Mouse (Mus musculus) heart, embryonic 15.5 days (tissue): ENCODE measurements around the gene Rnf146. TPM values are rescaled to one million over a fixed set of nuclear protein-coding genes. Genes with fewer than 3 reads are reported as not detected.

Source experiments
- ATAC-seq: fragments of 200-750 bp; cut with Nextera tagmentation; replicated peaks from 2 replicates; pipeline ENCODE4 v1.8.0; 2017; ENCODE audit warnings: low read depth, moderate TSS enrichment; ENCODE audit not compliant: insufficient number of reproducible peaks, insufficient read depth, low FRiP score
- H3K27ac ChIP-seq: fragments of 300-500 bp; sonication (generic); 2 replicates; pipeline ENCODE4 v1.5.1; 2015; ENCODE audit warnings: mild to moderate bottlenecking, inconsistent platforms
- H3K27me3 ChIP-seq: fragments of 300-500 bp; sonication (generic); 2 replicates; pipeline ENCODE4 v1.6.1; 2015; ENCODE audit warnings: inconsistent platforms
- H3K36me3 ChIP-seq: fragments of 300-500 bp; sonication (generic); 2 replicates; pipeline ENCODE4 v1.6.1; 2015; ENCODE audit warnings: mild to moderate bottlenecking, inconsistent platforms
- H3K4me1 ChIP-seq: fragments of 300-500 bp; sonication (generic); replicated peaks from 2 replicates; pipeline ENCODE4 v1.6.1; 2015; ENCODE audit warnings: inconsistent platforms
- H3K4me2 ChIP-seq: fragments of 300-500 bp; sonication (generic); 2 replicates; pipeline ENCODE4 v1.6.1; 2015; ENCODE audit warnings: inconsistent platforms, mild to moderate bottlenecking, moderate library complexity
- H3K4me3 ChIP-seq: fragments of 300-500 bp; sonication (generic); 2 replicates; pipeline ENCODE4 v1.5.1; 2015; ENCODE audit warnings: mild to moderate bottlenecking, inconsistent platforms
- H3K9ac ChIP-seq: fragments of 300-500 bp; sonication (generic); 2 replicates; pipeline ENCODE4 v1.6.1; 2015; ENCODE audit warnings: mild to moderate bottlenecking, inconsistent platforms
- H3K9me3 ChIP-seq: fragments of 300-500 bp; sonication (generic); replicated peaks from 2 replicates; pipeline ENCODE4 v1.6.1; 2016; ENCODE audit warnings: inconsistent platforms
- WGBS: fragments of 180-500 bp; shearing (Covaris S2); methylation state at CpG from one replicate; pipeline ENCODE4 v1.1.7; 2015; ENCODE audit warnings: mixed read lengths; 5-methylcytosine and 5-hydroxymethylcytosine counted together
- polyA plus RNA-seq: library from polyadenylated mRNA; unstranded; fragments of >200 nt; fragmentation: Nextera tagmentation; extraction: Ambion mirVana; gene quantifications from 2 replicates; pipeline ENCODE4 v1.2.1, GENCODE M21; 2015

The Rnf146 gene
- polyA plus RNA-seq, 1 experiment from 2014 or later: 37.9 TPM

DNA sequence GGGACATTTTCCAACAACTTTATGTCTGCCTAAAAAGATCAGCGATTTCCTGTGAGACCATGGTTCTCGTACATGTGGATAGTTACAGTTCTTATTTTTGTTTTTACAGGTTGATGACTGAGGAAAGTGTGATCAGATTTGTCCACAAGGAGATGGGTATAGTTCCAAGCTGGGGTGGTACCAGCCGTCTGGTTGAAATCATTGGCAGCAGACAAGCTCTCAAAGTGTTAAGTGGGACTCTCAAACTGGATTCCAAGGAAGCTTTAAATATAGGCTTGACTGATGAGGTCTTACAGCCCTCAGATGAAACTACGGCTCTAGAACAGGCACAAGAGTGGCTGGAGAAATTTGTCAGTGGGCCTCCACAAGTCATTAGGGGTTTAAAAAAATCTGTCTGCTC, 18.0 kb downstream of the Rnf146 start:
- no peak overlapping the region for H3K4me3 ChIP-seq
- H3K4me1 ChIP-seq: no peaks in the 10 kb centered on the region
- H3K9me3 ChIP-seq: no peaks in the 10 kb centered on the region
- no peak overlapping the region for H3K4me2 ChIP-seq
- no peaks in the 10 kb centered on the region for H3K27me3 ChIP-seq
- H3K36me3 ChIP-seq: peaks cover 31% of the 10 kb centered on the region
- H3K27ac ChIP-seq: no peak overlapping the region
- no peak for ATAC-seq
- H3K9ac ChIP-seq: no peak overlapping the region
- WGBS: 66% methylated on average over 4 of the region's 4 CpGs

DNA sequence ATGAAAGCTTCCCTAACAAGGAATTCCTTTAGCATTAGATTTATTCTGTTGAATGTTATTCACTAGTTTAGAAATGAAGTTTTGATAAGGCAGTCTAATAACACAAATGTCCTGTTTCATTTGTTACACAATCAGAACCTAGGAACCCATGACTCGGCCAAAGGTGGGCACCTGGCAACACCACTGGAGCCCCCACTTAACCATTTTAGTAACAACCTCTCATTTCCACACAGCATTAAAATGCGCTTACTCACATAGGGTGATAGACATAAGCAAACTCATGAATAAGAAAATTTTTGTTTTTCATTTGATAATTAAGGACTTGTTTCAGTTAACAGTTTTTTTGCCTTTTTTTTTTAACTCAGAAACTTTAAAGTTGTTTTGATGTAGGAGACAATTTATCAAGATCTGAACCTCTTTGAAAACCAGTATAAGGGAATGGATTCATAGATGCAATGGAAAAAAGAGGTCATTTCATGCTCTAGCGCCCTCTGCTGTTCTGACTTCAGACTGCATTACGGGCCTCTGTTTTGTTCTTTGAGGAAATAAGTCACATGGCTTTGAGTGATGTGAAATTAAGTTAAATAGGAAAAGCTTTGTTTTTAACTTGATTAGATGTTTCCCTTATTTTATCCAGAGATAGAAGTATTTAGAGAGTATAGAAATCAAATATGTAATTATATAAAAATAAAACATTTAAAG, 23.7 kb downstream of the Rnf146 start:
- Histone ChIP-seq H3K9me3 (no peaks in the 10 kb centered on the region), H3K4me3 (no peak overlapping the region), H3K27ac (no peak overlapping the region), H3K27me3 (no peaks in the 10 kb centered on the region), H3K4me1 (0 out of 2 replicates have a peak, but pooled peaks cover 3% of the 10 kb centered on the region), H3K36me3 (peaks cover 6% of the 10 kb centered on the region; the same call in 1 of the 2 replicates), H3K9ac (no peak overlapping the region), H3K4me2 (no peak overlapping the region)
- whole genome bisulfite sequencing: 49% methylated on average over 4 of the region's 4 CpGs
- no peak for ATAC-seq

- 48% methylated on average over 4 of the region's 4 CpGs for WGBS
Measured at GRCm38 (mm10) chr10:29333836-29334235, 28.4 kb downstream of the Rnf146 start.

GRCm38 (mm10) chr10:29324817-29325216, 37.4 kb downstream of the Rnf146 start:
- no peak for ATAC-seq
- no peaks in the 10 kb centered on the region for H3K9me3 ChIP-seq
- no peak overlapping the region for H3K4me2 ChIP-seq
- H3K4me1 ChIP-seq: no peaks in the 10 kb centered on the region
- no peak overlapping the region for H3K4me3 ChIP-seq
- no peak overlapping the region for H3K27ac ChIP-seq
- H3K36me3 ChIP-seq: no peaks in the 10 kb centered on the region
- H3K27me3 ChIP-seq: no peaks in the 10 kb centered on the region
- WGBS: 78% methylated on average over 2 of the region's 2 CpGs
- no peak overlapping the region for H3K9ac ChIP-seq

More at GRCm38 (mm10) chr10:29333836-29334235, 28.4 kb downstream of the Rnf146 start:
- H3K9ac ChIP-seq: no peak overlapping the region
- no peaks in the 10 kb centered on the region for H3K9me3 ChIP-seq
- H3K4me2 ChIP-seq: no peak overlapping the region
- H3K36me3 ChIP-seq: no peaks in the 10 kb centered on the region
- ATAC-seq: no peak
- no peaks in the 10 kb centered on the region for H3K27me3 ChIP-seq
- no peak overlapping the region for H3K4me3 ChIP-seq
- 0 out of 2 replicates have a peak, but pooled peaks cover 3% of the 10 kb centered on the region for H3K4me1 ChIP-seq
- no peak overlapping the region for H3K27ac ChIP-seq

DNA sequence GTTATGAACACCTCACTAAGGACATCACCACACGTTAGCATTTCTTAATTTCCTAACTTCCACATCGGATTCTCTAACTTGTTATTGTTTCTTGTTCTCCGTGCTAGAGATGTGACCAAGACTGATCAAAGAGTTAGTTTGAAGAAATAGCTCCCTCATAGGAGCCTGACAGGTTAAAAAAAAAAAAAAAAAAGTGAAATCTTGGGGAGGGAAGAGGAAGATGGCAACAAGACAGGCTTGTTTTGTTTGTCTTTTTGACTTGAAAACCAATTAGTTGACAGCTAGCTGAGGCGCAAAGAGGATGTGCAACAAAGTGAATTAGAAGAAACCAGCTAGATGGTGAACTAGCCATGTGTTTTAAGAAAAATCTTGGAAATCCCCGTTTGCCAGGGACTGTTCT, 48.3 kb downstream of the Rnf146 start:
- peak overlapping the region; percentile 92 for H3K4me3 ChIP-seq
- no peaks in the 10 kb centered on the region for H3K27me3 ChIP-seq
- 0 out of 2 replicates have a peak, but pooled peaks cover 4% of the 10 kb centered on the region for H3K4me1 ChIP-seq
- H3K27ac ChIP-seq: no peak overlapping the region
- no peaks in the 10 kb centered on the region for H3K9me3 ChIP-seq
- ATAC-seq: no peak
- peak overlapping the region; percentile 75 for H3K4me2 ChIP-seq
- H3K9ac ChIP-seq: peak overlapping the region; percentile 84; the same call in 1 of the 2 replicates
- 42% methylated on average over 5 of the region's 5 CpGs for WGBS
- H3K36me3 ChIP-seq: no peaks in the 10 kb centered on the region; the same call in 1 of the 2 replicates

DNA sequence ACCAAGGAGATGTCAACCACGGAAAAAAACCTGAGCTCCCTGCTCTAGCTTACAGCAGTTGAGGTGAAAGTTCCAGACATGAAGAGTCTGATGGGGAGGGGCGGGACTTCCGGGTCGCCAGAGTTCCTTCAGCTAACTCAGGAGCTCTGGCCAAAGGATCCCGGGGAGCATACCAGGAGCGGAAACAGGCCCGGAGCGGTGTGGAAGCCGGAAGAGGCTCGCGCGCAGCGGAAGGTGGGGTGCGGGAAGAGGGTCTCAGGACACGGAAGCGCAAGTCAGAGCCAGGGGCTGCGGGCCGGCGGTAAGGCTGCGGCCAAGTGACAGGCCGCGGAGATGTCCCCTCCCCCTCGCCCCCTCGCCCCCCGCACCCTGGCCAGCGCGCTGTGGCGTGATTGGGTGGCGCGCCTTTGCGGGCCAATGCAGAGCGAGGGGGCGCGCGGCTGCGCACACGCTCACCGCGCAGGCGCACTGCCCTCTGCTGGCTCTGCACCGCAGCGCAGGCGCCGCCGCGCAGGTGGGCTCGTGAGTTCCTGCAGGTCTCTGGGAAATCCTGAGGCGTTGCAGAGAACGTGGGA, 49.1 kb downstream of the Rnf146 start, which contains the start of gene Echdc1:
Echdc1 (plus strand) TSS at position 103 of the 575 bp plus-strand sequence.
- WGBS: under 1% methylated on average over 48 of the region's 49 CpGs
- Histone ChIP-seq H3K4me3 (peak within 1 kb of the TSS; percentile 92), H3K27me3 (no peaks in the 10 kb centered on the region), H3K4me1 (0 out of 2 replicates have a peak, but pooled peaks cover 4% of the 10 kb centered on the region), H3K27ac (peak within 1 kb of the TSS; percentile 93), H3K9me3 (no peaks in the 10 kb centered on the region), H3K9ac (peak within 1 kb of the TSS; percentile 84), H3K36me3 (no peaks in the 10 kb centered on the region; the same call in 1 of the 2 replicates), H3K4me2 (peak within 1 kb of the TSS; percentile 75)
- peak; percentile 98 for ATAC-seq

GRCm38 (mm10) chr10:29311480-29312219, 50.6 kb downstream of the Rnf146 start:
- Histone ChIP-seq H3K27me3 (no peaks in the 10 kb centered on the region), H3K4me1 (0 out of 2 replicates have a peak, but pooled peaks cover 4% of the 10 kb centered on the region), H3K4me2 (no peak overlapping the region; the same call in 1 of the 2 replicates), H3K27ac (no peak overlapping the region), H3K36me3 (no peaks in the 10 kb centered on the region), H3K9me3 (no peaks in the 10 kb centered on the region), H3K4me3 (no peak overlapping the region), H3K9ac (no peak overlapping the region)
- ATAC-seq: no peak
- WGBS: 74% methylated on average over 4 of the region's 4 CpGs

DNA sequence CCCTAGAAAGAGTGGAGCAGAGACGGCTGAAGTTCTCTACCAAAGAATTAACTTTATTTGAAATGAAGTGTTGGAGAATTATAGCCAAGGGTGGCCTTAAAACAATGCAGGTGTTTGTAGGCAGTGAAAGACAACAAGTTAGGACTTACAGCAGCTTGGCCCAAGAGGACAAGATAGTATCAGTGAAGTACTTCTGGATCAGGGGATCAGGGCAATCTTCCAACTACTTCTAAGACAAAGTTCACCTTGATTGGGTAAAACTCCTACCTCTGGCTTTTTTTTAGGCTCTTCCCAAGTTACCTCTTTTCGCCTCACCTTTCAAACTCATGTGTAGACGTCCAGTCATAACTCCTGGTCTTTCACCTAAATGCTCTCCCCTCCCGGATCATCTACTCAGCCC, 60.0 kb downstream of the Rnf146 start:
- no peak for ATAC-seq
- no peaks in the 10 kb centered on the region for H3K27me3 ChIP-seq
- no peaks in the 10 kb centered on the region for H3K9me3 ChIP-seq
- no peak overlapping the region for H3K4me3 ChIP-seq
- H3K27ac ChIP-seq: no peak overlapping the region
- WGBS: 82% methylated on average over 4 of the region's 4 CpGs
- H3K36me3 ChIP-seq: no peaks in the 10 kb centered on the region
- no peak overlapping the region for H3K4me2 ChIP-seq
- H3K9ac ChIP-seq: no peak overlapping the region
- no peaks in the 10 kb centered on the region for H3K4me1 ChIP-seq

Other genes starting within 250 kb of the Rnf146 start
- 0.19 and 0.51 TPM in 2 replicates for gene Soga3, start 218.6 kb downstream of the Rnf146 start, polyA plus RNA-seq
- gene Gm49353, start 163.5 kb downstream of the Rnf146 start, polyA plus RNA-seq: not detected in 2 replicates
- gene 9330159F19Rik, start 150.8 kb downstream of the Rnf146 start, polyA plus RNA-seq: 0.13 and 0.44 TPM in 2 replicates
- gene Echdc1, start 49.3 kb downstream of the Rnf146 start, polyA plus RNA-seq: 24.9 and 25.0 TPM in 2 replicates
- gene Rspo3, start 173.4 kb upstream of the Rnf146 start, polyA plus RNA-seq: 4.9 and 6.6 TPM in 2 replicates